Mouse (Mus musculus) kidney, postnatal 14 days (tissue): Measurements from ENCODE around the gene Snx21.
A peak's percentile ranks its signal among the peaks of the same experiment; 100 is the strongest.
"Not testable (repeated sequence)": the region's sequence is repeated elsewhere in the genome, so short reads cannot be mapped to it uniquely, and the experiment has no call there.

Experiments used
- DNase-seq: peaks from one replicate; pipeline ENCODE4 v3.0.0; 2022; ENCODE audit warnings: mixed read lengths

Snx21 gene

GRCm38 (mm10) chr2:164795868-164796267 lies 10.2 kb downstream of the Snx21 start:
- DNase-seq, result no peak

- not testable (repeated sequence) for DNase-seq
Observed at GRCm38 (mm10) chr2:164798554-164798953, 12.9 kb downstream of the Snx21 start.

- peak; percentile 56 for DNase-seq
Observed at GRCm38 (mm10) chr2:164800252-164801004, 14.8 kb downstream of the Snx21 start.

- DNase-seq, result no peak
Observed at GRCm38 (mm10) chr2:164803201-164803920, 17.7 kb downstream of the Snx21 start.

- no peak for DNase-seq
Observed at GRCm38 (mm10) chr2:164803921-164804313, 18.3 kb downstream of the Snx21 start.

- DNase-seq, result peak; percentile 99
Observed at GRCm38 (mm10) chr2:164804533-164805331, 19.1 kb downstream of the Snx21 start, which contains the start of the genes Acot8 and Zswim3. Gene Acot8, minus strand, starts transcription at chr2:164804882. Gene Zswim3, plus strand, starts transcription at chr2:164805098.

- DNase-seq, result no peak
Observed at GRCm38 (mm10) chr2:164805332-164805718, 19.7 kb downstream of the Snx21 start.

GRCm38 (mm10) chr2:164806614-164807013 lies 21.0 kb downstream of the Snx21 start:
- DNase-seq, result no peak

GRCm38 (mm10) chr2:164813557-164813956 lies 27.9 kb downstream of the Snx21 start:
- no peak for DNase-seq

GRCm38 (mm10) chr2:164815348-164815747 lies 29.7 kb downstream of the Snx21 start:
- DNase-seq, result no peak

- DNase-seq, result no peak
Observed at GRCm38 (mm10) chr2:164815821-164816220, 30.2 kb downstream of the Snx21 start.

GRCm38 (mm10) chr2:164817206-164817605 lies 31.6 kb downstream of the Snx21 start:
- DNase-seq, result no peak

GRCm38 (mm10) chr2:164817703-164818102 lies 32.1 kb downstream of the Snx21 start:
- no peak for DNase-seq

GRCm38 (mm10) chr2:164821060-164821459 lies 35.4 kb downstream of the Snx21 start:
- DNase-seq, result no peak

GRCm38 (mm10) chr2:164822636-164823165 lies 37.1 kb downstream of the Snx21 start, which contains the start of gene Zswim1:
Gene Zswim1, plus strand, starts transcription at chr2:164822686.
- peak; percentile 100 for DNase-seq

- no peak for DNase-seq
Observed at GRCm38 (mm10) chr2:164823181-164823585, 37.6 kb downstream of the Snx21 start.

GRCm38 (mm10) chr2:164823969-164824368 lies 38.3 kb downstream of the Snx21 start:
- DNase-seq, result no peak

- DNase-seq, result no peak
Observed at GRCm38 (mm10) chr2:164825521-164825920, 39.9 kb downstream of the Snx21 start.

GRCm38 (mm10) chr2:164827146-164827850 lies 41.7 kb downstream of the Snx21 start:
- DNase-seq, result no peak

GRCm38 (mm10) chr2:164828437-164828836 lies 42.8 kb downstream of the Snx21 start, which contains the start of gene Spata25:
Gene Spata25, minus strand, starts transcription at chr2:164828537.
- no peak for DNase-seq

- no peak for DNase-seq
Observed at GRCm38 (mm10) chr2:164829090-164829489, 43.5 kb downstream of the Snx21 start.

GRCm38 (mm10) chr2:164831029-164831428 lies 45.4 kb downstream of the Snx21 start:
- peak; percentile 65 for DNase-seq
